ENCODE assay signal across 9 mouse cellular contexts in genomic region chr9:90226081-90226741, GRCm38 (mm10). TPM values are rescaled to one million over a fixed set of nuclear protein-coding genes. Genes with fewer than 3 reads are reported as not detected.
DNase-seq lines count a peak whose midpoint lies in the region; ATAC-seq and TF ChIP-seq lines count a peak whose summit lies in the region.
"Had no signal": no experiment of that assay in that cellular context is flagged by ENCODE, and none has a peak within 500 bp of the region (broad histone marks: within the 10 kb centered on the region; RNA-seq: fewer than 3 reads in every experiment).

No protein-coding gene starts in this region.

- 82% methylated on average over 21 of the region's 21 CpGs for WGBS in intestine, postnatal 0 days
- WGBS in lung, embryonic 15.5 days = 71% methylated on average over 21 of the region's 21 CpGs

- H3K27me3 ChIP-seq in intestine, postnatal 0 days (replicated peaks; ENCODE audit: control insufficient read depth, insufficient read depth, low read length) = no peaks in the 10 kb centered on the region
- no peaks in the 10 kb centered on the region for H3K27me3 ChIP-seq in lung, embryonic 15.5 days
- H3K27me3 ChIP-seq: hindbrain, embryonic 15.5 days had no signal

- no peak for TF ChIP-seq POLR2A in brain, embryonic 14.5 days (IDR thresholded peaks at IDR 0.05; ENCODE audit: borderline replicate concordance, extremely low read depth, insufficient read depth, insufficient read length, poor library complexity, severe bottlenecking)

- H3K36me3 ChIP-seq in intestine, postnatal 0 days (ENCODE audit: control insufficient read depth, insufficient read depth) = peaks cover 51% of the 10 kb centered on the region
- H3K36me3 ChIP-seq in lung, embryonic 15.5 days = peaks cover 51% of the 10 kb centered on the region

- DNase-seq in frontal cortex, postnatal 36 days (ENCODE audit: low spot score in 2 of 2) = peak; percentile 50 to 51
- no peak for DNase-seq in frontal cortex, postnatal 10 days (ENCODE audit: low spot score in 2 of 2)
- DNase-seq in brain, embryonic 14.5 days (ENCODE audit: low read depth) = peak; percentile 19
- no peak for DNase-seq in c-Kit-positive CD71-positive TER-119-positive erythroid progenitor cells, embryonic 14.5 days (ENCODE audit: low spot score)
- no peak for DNase-seq in urinary bladder, adult 2 months (ENCODE audit: low spot score)
- no peak for DNase-seq in urinary bladder, adult 18-20 months (ENCODE audit: low spot score in 2 of 2)

- H3K27ac ChIP-seq in intestine, postnatal 0 days (ENCODE audit: low read depth, low read length) = peak overlapping the region; percentile 22; the same call in 1 of the 2 replicates
- H3K27ac ChIP-seq in lung, embryonic 15.5 days = peak overlapping the region; percentile 59
- H3K27ac ChIP-seq: hindbrain, embryonic 15.5 days had no signal

- no peaks in the 10 kb centered on the region for H3K9me3 ChIP-seq in intestine, postnatal 0 days (ENCODE audit: control insufficient read depth)
- H3K9me3 ChIP-seq in lung, embryonic 15.5 days = no peaks in the 10 kb centered on the region
- H3K9me3 ChIP-seq: hindbrain, embryonic 15.5 days had no signal

- TF ChIP-seq CTCF in brain, embryonic 14.5 days (IDR thresholded peaks at IDR 0.05; ENCODE audit: borderline replicate concordance, extremely low read depth, insufficient read depth, insufficient read length) = no peak
- no peak for TF ChIP-seq CTCF in intestine, postnatal 0 days (IDR thresholded peaks at IDR 0.05; ENCODE audit: low read depth)

- H3K4me2 ChIP-seq in intestine, postnatal 0 days (replicated peaks; ENCODE audit: low read depth) = no peak overlapping the region
- 0 out of 2 replicates have a peak overlapping the region, but pooled peaks have one; percentile 8 for H3K4me2 ChIP-seq in lung, embryonic 15.5 days
- H3K4me2 ChIP-seq: hindbrain, embryonic 15.5 days had no signal

- H3K9ac ChIP-seq in intestine, postnatal 0 days (ENCODE audit: low read depth, low read length) = no peak overlapping the region
- no peak overlapping the region for H3K9ac ChIP-seq in lung, embryonic 15.5 days
- H3K9ac ChIP-seq: hindbrain, embryonic 15.5 days had no signal

- no peak for ATAC-seq in intestine, postnatal 0 days
- ATAC-seq in lung, embryonic 15.5 days (ENCODE audit: borderline replicate concordance, extremely low read depth, low FRiP score, low TSS enrichment) = peak; percentile 53; the same call in 1 of the 2 replicates

- H3K4me1 ChIP-seq in intestine, postnatal 0 days (replicated peaks; ENCODE audit: control insufficient read depth, insufficient read depth, low read length) = no peaks in the 10 kb centered on the region
- H3K4me1 ChIP-seq in lung, embryonic 15.5 days = peaks cover 4% of the 10 kb centered on the region; the same call in 1 of the 2 replicates
- H3K4me1 ChIP-seq: hindbrain, embryonic 15.5 days had no signal

- no peak overlapping the region for H3K4me3 ChIP-seq in intestine, postnatal 0 days (ENCODE audit: low read depth, low read length)
- no peak overlapping the region for H3K4me3 ChIP-seq in lung, embryonic 15.5 days
- H3K4me3 ChIP-seq: hindbrain, embryonic 15.5 days had no signal

RNA-seq across cellular contexts. Expression of gene Tbc1d2b, which starts 44.4 kb away (rescaled TPM):
- 12.2 and 14.2 TPM in 2 replicates for polyA plus RNA-seq in brain, embryonic 14.5 days (2012; rRNA removed)
- polyA plus RNA-seq in intestine, postnatal 0 days (2015; fragmentation: Nextera tagmentation; extraction: Ambion mirVana) = 5.2 and 6.6 TPM in 2 replicates
- 20.9 and 22.7 TPM in 2 replicates for polyA plus RNA-seq in lung, embryonic 15.5 days (2015; fragmentation: Nextera tagmentation; extraction: Ambion mirVana)
- polyA plus RNA-seq in urinary bladder, adult 2 months (2012; rRNA removed) = 43.5 and 47.9 TPM in 2 replicates

Comparison
In these comparisons a context has a peak if more than half of its experiments do, and no peak if none do; other contexts are left out.
1. DNase-seq: peak in frontal cortex, postnatal 36 days (2 of 2) and brain, embryonic 14.5 days (single experiment); none in frontal cortex, postnatal 10 days (0 of 2), c-Kit-positive CD71-positive TER-119-positive erythroid progenitor cells, embryonic 14.5 days (single experiment), urinary bladder, adult 2 months (single experiment) and urinary bladder, adult 18-20 months (0 of 2).